Mouse (Mus musculus): ENCODE data around the gene Hectd3. TPM values are rescaled to one million over a fixed set of nuclear protein-coding genes. Genes with fewer than 3 reads are reported as not detected.

The Hectd3 gene
- polyA plus RNA-seq (2014; fragmentation: Nextera tagmentation; extraction: Ambion mirVana): 6.7 and 9.9 TPM in 2 replicates

GRCm38 (mm10) chr4:116995131-116995797 is at the start of gene Hectd3:
TSS of gene Hectd3 (plus strand) at chr4:116995317.
- peak within 1 kb of the TSS; percentile 63 for H3K9ac ChIP-seq (ENCODE audit: low read length)
- H3K4me1 ChIP-seq (ENCODE audit: control insufficient read depth, insufficient read depth, low read length): peaks cover 9% of the 10 kb centered on the region
- peak within 1 kb of the TSS; percentile 98 for H3K4me3 ChIP-seq (ENCODE audit: low read depth, low read length)
- ATAC-seq (ENCODE audit: insufficient number of reproducible peaks, low FRiP score, low TSS enrichment, low read depth) (peak; percentile 28; the same call in 1 of the 2 replicates), DNase-seq (ENCODE audit: low spot score) (peak; percentile 74)
- H3K9me3 ChIP-seq (ENCODE audit: control insufficient read depth, low read length): no peaks in the 10 kb centered on the region
- peak within 1 kb of the TSS; percentile 94 for H3K4me2 ChIP-seq (ENCODE audit: low read depth, severe bottlenecking)
- peaks cover 2% of the 10 kb centered on the region for H3K36me3 ChIP-seq (ENCODE audit: control insufficient read depth, insufficient read depth, low read length)
- WGBS: under 1% methylated on average over 56 of the region's 58 CpGs
- H3K27ac ChIP-seq (replicated peaks; ENCODE audit: low read depth, low read length): 0 out of 2 replicates have a peak within 1 kb of the TSS, but pooled peaks have one; percentile 33
- H3K27me3 ChIP-seq (ENCODE audit: control insufficient read depth, insufficient read depth, low read length): no peaks in the 10 kb centered on the region

- no peaks in the 10 kb centered on the region for H3K4me1 ChIP-seq (ENCODE audit: control insufficient read depth, insufficient read depth, low read length)
- no peak overlapping the region for H3K4me3 ChIP-seq (ENCODE audit: low read depth, low read length)
- no peak overlapping the region for H3K9ac ChIP-seq (ENCODE audit: low read length)
- no peaks in the 10 kb centered on the region for H3K9me3 ChIP-seq (ENCODE audit: control insufficient read depth, low read length)
- ATAC-seq (ENCODE audit: insufficient number of reproducible peaks, low FRiP score, low TSS enrichment, low read depth) (no peak), DNase-seq (ENCODE audit: low spot score) (no peak)
- no peaks in the 10 kb centered on the region for H3K27me3 ChIP-seq (ENCODE audit: control insufficient read depth, insufficient read depth, low read length)
- no peak overlapping the region for H3K27ac ChIP-seq (replicated peaks; ENCODE audit: low read depth, low read length)
- no peak overlapping the region for H3K4me2 ChIP-seq (ENCODE audit: low read depth, severe bottlenecking)
- H3K36me3 ChIP-seq (ENCODE audit: control insufficient read depth, insufficient read depth, low read length): no peaks in the 10 kb centered on the region
- 56% methylated on average over 1 of the region's 1 CpGs for WGBS
Measured at GRCm38 (mm10) chr4:116951642-116952041, 43.5 kb upstream of the Hectd3 start.

GRCm38 (mm10) chr4:116954951-116955350 is 40.2 kb upstream of the Hectd3 start:
- no peaks in the 10 kb centered on the region for H3K9me3 ChIP-seq (ENCODE audit: control insufficient read depth, low read length)
- no peak overlapping the region for H3K4me3 ChIP-seq (ENCODE audit: low read depth, low read length)
- no peak for DNase-seq (ENCODE audit: low spot score)
- no peaks in the 10 kb centered on the region for H3K36me3 ChIP-seq (ENCODE audit: control insufficient read depth, insufficient read depth, low read length)
- 81% methylated on average over 7 of the region's 7 CpGs for WGBS
- H3K9ac ChIP-seq (ENCODE audit: low read length): no peak overlapping the region
- no peak for ATAC-seq (ENCODE audit: insufficient number of reproducible peaks, low FRiP score, low TSS enrichment, low read depth)
- no peaks in the 10 kb centered on the region for H3K4me1 ChIP-seq (ENCODE audit: control insufficient read depth, insufficient read depth, low read length)
- H3K27me3 ChIP-seq (ENCODE audit: control insufficient read depth, insufficient read depth, low read length): no peaks in the 10 kb centered on the region
- no peak overlapping the region for H3K27ac ChIP-seq (replicated peaks; ENCODE audit: low read depth, low read length)
- H3K4me2 ChIP-seq (ENCODE audit: low read depth, severe bottlenecking): no peak overlapping the region

GRCm38 (mm10) chr4:116976503-116976902 is 18.6 kb upstream of the Hectd3 start:
- no peak overlapping the region for H3K4me2 ChIP-seq (ENCODE audit: low read depth, severe bottlenecking)
- 71% methylated on average over 2 of the region's 2 CpGs for WGBS
- H3K4me3 ChIP-seq (ENCODE audit: low read depth, low read length): no peak overlapping the region
- H3K36me3 ChIP-seq (ENCODE audit: control insufficient read depth, insufficient read depth, low read length): no peaks in the 10 kb centered on the region
- no peak overlapping the region for H3K9ac ChIP-seq (ENCODE audit: low read length)
- H3K27me3 ChIP-seq (ENCODE audit: control insufficient read depth, insufficient read depth, low read length): no peaks in the 10 kb centered on the region
- ATAC-seq (ENCODE audit: insufficient number of reproducible peaks, low FRiP score, low TSS enrichment, low read depth) (no peak), DNase-seq (ENCODE audit: low spot score) (no peak)
- H3K4me1 ChIP-seq (ENCODE audit: control insufficient read depth, insufficient read depth, low read length): no peaks in the 10 kb centered on the region
- H3K9me3 ChIP-seq (ENCODE audit: control insufficient read depth, low read length): no peaks in the 10 kb centered on the region
- H3K27ac ChIP-seq (replicated peaks; ENCODE audit: low read depth, low read length): no peak overlapping the region

GRCm38 (mm10) chr4:116985681-116986080 is 9.4 kb upstream of the Hectd3 start:
- H3K36me3 ChIP-seq (ENCODE audit: control insufficient read depth, insufficient read depth, low read length): peaks cover 3% of the 10 kb centered on the region
- ATAC-seq (ENCODE audit: insufficient number of reproducible peaks, low FRiP score, low TSS enrichment, low read depth): no peak
- 92% methylated on average over 7 of the region's 7 CpGs for WGBS

GRCm38 (mm10) chr4:116986400-116987121 is 8.6 kb upstream of the Hectd3 start:
- WGBS: 68% methylated on average over 17 of the region's 17 CpGs
- 0 out of 2 replicates have a peak, but pooled peaks have one; percentile 12 for ATAC-seq (ENCODE audit: insufficient number of reproducible peaks, low FRiP score, low TSS enrichment, low read depth)
- peaks cover 3% of the 10 kb centered on the region for H3K36me3 ChIP-seq (ENCODE audit: control insufficient read depth, insufficient read depth, low read length)

More at GRCm38 (mm10) chr4:116985681-116986080, 9.4 kb upstream of the Hectd3 start:
- H3K27me3 ChIP-seq (ENCODE audit: control insufficient read depth, insufficient read depth, low read length): no peaks in the 10 kb centered on the region
- no peak overlapping the region for H3K4me3 ChIP-seq (ENCODE audit: low read depth, low read length)
- H3K9me3 ChIP-seq (ENCODE audit: control insufficient read depth, low read length): no peaks in the 10 kb centered on the region
- DNase-seq (ENCODE audit: low spot score): no peak
- H3K4me1 ChIP-seq (ENCODE audit: control insufficient read depth, insufficient read depth, low read length): no peaks in the 10 kb centered on the region
- H3K4me2 ChIP-seq (ENCODE audit: low read depth, severe bottlenecking): no peak overlapping the region
- no peak overlapping the region for H3K27ac ChIP-seq (replicated peaks; ENCODE audit: low read depth, low read length)
- H3K9ac ChIP-seq (ENCODE audit: low read length): no peak overlapping the region

GRCm38 (mm10) chr4:116987122-116987456 is 8.0 kb upstream of the Hectd3 start:
- DNase-seq (ENCODE audit: low spot score) (no peak), ATAC-seq (ENCODE audit: insufficient number of reproducible peaks, low FRiP score, low TSS enrichment, low read depth) (0 out of 2 replicates have a peak, but pooled peaks have one; percentile 14)
- H3K4me2 ChIP-seq (ENCODE audit: low read depth, severe bottlenecking): no peak overlapping the region
- H3K4me3 ChIP-seq (ENCODE audit: low read depth, low read length): no peak overlapping the region
- no peaks in the 10 kb centered on the region for H3K9me3 ChIP-seq (ENCODE audit: control insufficient read depth, low read length)
- H3K36me3 ChIP-seq (ENCODE audit: control insufficient read depth, insufficient read depth, low read length): peaks cover 3% of the 10 kb centered on the region
- WGBS: 73% methylated on average over 5 of the region's 5 CpGs
- H3K9ac ChIP-seq (ENCODE audit: low read length): no peak overlapping the region
- no peak overlapping the region for H3K27ac ChIP-seq (replicated peaks; ENCODE audit: low read depth, low read length)
- no peaks in the 10 kb centered on the region for H3K27me3 ChIP-seq (ENCODE audit: control insufficient read depth, insufficient read depth, low read length)
- H3K4me1 ChIP-seq (ENCODE audit: control insufficient read depth, insufficient read depth, low read length): no peaks in the 10 kb centered on the region

More at GRCm38 (mm10) chr4:116986400-116987121, 8.6 kb upstream of the Hectd3 start:
- peak; percentile 68 for DNase-seq (ENCODE audit: low spot score)
- Histone ChIP-seq H3K27me3 (ENCODE audit: control insufficient read depth, insufficient read depth, low read length) (no peaks in the 10 kb centered on the region), H3K4me1 (ENCODE audit: control insufficient read depth, insufficient read depth, low read length) (no peaks in the 10 kb centered on the region), H3K27ac (replicated peaks; ENCODE audit: low read depth, low read length) (no peak overlapping the region), H3K4me3 (ENCODE audit: low read depth, low read length) (no peak overlapping the region), H3K9ac (ENCODE audit: low read length) (no peak overlapping the region), H3K9me3 (ENCODE audit: control insufficient read depth, low read length) (no peaks in the 10 kb centered on the region), H3K4me2 (ENCODE audit: low read depth, severe bottlenecking) (no peak overlapping the region)

GRCm38 (mm10) chr4:116989731-116990130 is 5.4 kb upstream of the Hectd3 start:
- no peak overlapping the region for H3K4me2 ChIP-seq (ENCODE audit: low read depth, severe bottlenecking)
- H3K27ac ChIP-seq (replicated peaks; ENCODE audit: low read depth, low read length): no peak overlapping the region
- DNase-seq (ENCODE audit: low spot score): no peak
- peaks cover 3% of the 10 kb centered on the region for H3K36me3 ChIP-seq (ENCODE audit: control insufficient read depth, insufficient read depth, low read length)
- ATAC-seq (ENCODE audit: insufficient number of reproducible peaks, low FRiP score, low TSS enrichment, low read depth): no peak
- H3K9ac ChIP-seq (ENCODE audit: low read length): no peak overlapping the region
- no peaks in the 10 kb centered on the region for H3K9me3 ChIP-seq (ENCODE audit: control insufficient read depth, low read length)
- 0 out of 2 replicates have a peak, but pooled peaks cover 5% of the 10 kb centered on the region for H3K4me1 ChIP-seq (ENCODE audit: control insufficient read depth, insufficient read depth, low read length)
- WGBS: 76% methylated on average over 6 of the region's 6 CpGs
- no peak overlapping the region for H3K4me3 ChIP-seq (ENCODE audit: low read depth, low read length)
- no peaks in the 10 kb centered on the region for H3K27me3 ChIP-seq (ENCODE audit: control insufficient read depth, insufficient read depth, low read length)
